Mouse (Mus musculus): Measurements from ENCODE around the gene Vbp1. TPM values are rescaled to one million over a fixed set of nuclear protein-coding genes. Genes with fewer than 3 reads are reported as not detected.
"Not testable (repeated sequence)": the region's sequence is repeated elsewhere in the genome, so short reads cannot be mapped to it uniquely, and the experiment has no call there.

Gene Vbp1
- polyA plus RNA-seq (2015; fragmentation: Nextera tagmentation; extraction: Ambion mirVana) = 305 and 344 TPM in 2 replicates

DNA sequence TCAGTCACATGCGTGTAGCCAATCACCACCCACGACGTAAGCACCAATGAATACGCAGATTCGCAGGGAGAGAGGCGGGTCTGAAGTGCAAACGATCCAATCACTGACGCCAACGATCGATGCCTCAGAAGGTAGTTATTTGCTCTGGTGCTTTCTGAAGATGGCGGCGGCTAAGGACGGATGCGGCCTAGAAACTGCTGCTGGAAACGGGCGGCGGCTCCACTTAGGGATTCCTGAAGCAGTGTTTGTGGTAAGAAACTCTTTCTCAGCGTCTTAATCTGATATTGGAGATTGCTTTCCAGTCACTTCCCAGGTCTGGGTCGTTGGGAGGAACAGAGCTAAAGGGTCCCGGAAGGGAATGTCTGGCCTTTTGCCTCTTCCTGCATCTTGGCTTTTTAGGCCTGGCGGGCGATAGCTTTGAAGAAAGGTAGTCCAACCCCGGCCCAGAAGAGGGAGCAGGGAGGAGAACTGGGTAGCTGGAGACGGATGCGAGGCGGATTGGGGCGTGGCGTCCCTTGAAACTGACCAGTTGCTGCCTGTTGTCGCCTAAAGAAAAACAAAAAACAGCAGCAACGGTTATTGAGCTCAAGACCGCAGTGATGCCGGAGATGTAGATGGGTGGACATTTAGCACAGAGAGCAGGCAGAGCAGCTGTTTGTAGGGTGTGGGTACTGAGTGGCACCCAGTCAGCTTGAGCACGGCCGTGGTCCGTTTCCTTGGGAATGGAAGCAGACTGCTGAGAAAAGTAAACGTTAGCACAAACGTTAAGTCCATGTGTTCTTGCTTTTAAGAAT lies at the start of gene Vbp1:
TSS of gene Vbp1 (plus strand) at position 121 of the 794 bp plus-strand sequence.
- Histone ChIP-seq H3K27ac (peak within 1 kb of the TSS; percentile 90), H3K9ac (replicated peaks) (peak within 1 kb of the TSS; percentile 70), H3K9me3 (no peaks in the 10 kb centered on the region), H3K27me3 (no peaks in the 10 kb centered on the region), H3K4me1 (replicated peaks) (peaks cover 9% of the 10 kb centered on the region), H3K36me3 (no peaks in the 10 kb centered on the region), H3K4me2 (replicated peaks) (peak within 1 kb of the TSS; percentile 45), H3K4me3 (replicated peaks) (peak within 1 kb of the TSS; percentile 62)
- 18% methylated on average over 37 of the region's 37 CpGs for WGBS
- ATAC-seq = peak; percentile 100

DNA sequence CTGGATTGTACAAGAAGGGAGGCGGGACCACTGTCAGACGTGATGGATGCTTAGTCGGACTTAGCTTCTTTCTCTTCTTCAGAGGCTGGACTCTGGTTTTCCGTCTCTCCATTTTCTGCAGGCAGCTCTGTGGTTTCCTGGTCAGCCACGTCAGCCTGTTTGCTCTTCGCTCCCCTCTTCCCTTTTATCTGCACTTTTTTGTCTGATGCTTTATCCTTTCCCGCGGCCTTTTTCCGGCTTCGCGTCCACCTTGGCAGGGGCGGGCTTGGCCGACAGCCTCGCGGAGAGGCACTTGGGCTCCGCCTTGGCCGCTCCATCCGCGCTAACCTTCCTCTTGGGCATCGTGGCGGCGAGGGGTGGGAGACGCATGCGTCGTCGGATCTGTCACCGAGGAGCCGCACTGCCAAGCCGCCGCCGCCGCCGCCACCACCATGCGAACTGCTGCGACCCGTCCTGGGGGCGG lies 38.9 kb upstream of the Vbp1 start:
- peak overlapping the region; percentile 38 for H3K4me3 ChIP-seq (replicated peaks)
- ATAC-seq = peak; percentile 98
- H3K27ac ChIP-seq = peak overlapping the region; percentile 71; the same call in 1 of the 2 replicates
- peak overlapping the region; percentile 47 for H3K4me2 ChIP-seq (replicated peaks)
- not testable (repeated sequence) for H3K27me3 ChIP-seq; H3K9me3 ChIP-seq; H3K4me1 ChIP-seq (replicated peaks); H3K36me3 ChIP-seq
- 21% methylated on average over 37 of the region's 37 CpGs for WGBS
- H3K9ac ChIP-seq (replicated peaks) = peak overlapping the region; percentile 52; the same call in 1 of the 2 replicates

DNA sequence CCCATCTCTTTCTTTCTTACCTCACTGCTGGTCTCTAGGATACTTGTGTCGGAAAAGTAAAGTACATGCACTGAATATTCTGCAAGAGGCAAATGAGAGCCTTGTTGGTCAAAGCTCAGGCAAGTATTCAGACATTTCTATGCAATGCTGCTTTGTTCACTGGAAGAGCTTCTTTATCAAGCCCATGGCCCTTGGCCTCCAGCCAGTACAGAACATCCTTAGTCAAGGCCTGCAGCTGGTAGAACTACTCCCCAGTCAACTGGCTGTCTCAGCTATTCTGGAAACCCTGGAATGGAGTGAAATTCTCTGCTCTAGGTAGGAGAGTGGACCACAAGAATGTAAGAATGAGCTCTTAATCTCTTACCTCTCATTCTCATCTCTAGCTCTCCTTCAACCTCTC lies 24.2 kb upstream of the Vbp1 start:
- no peak overlapping the region for H3K27ac ChIP-seq
- H3K4me3 ChIP-seq (replicated peaks) = no peak overlapping the region
- no peaks in the 10 kb centered on the region for H3K36me3 ChIP-seq
- H3K4me2 ChIP-seq (replicated peaks) = no peak overlapping the region
- H3K9ac ChIP-seq (replicated peaks) = no peak overlapping the region
- ATAC-seq = no peak
- H3K4me1 ChIP-seq (replicated peaks) = no peaks in the 10 kb centered on the region
- H3K27me3 ChIP-seq = no peaks in the 10 kb centered on the region
- no peaks in the 10 kb centered on the region for H3K9me3 ChIP-seq
- 89% methylated on average over 1 of the region's 1 CpGs for WGBS

GRCm38 (mm10) chrX:75513787-75514178 lies 316 bp upstream of the Vbp1 start:
- H3K4me1 ChIP-seq (replicated peaks) = peaks cover 9% of the 10 kb centered on the region
- no peaks in the 10 kb centered on the region for H3K36me3 ChIP-seq
- peak overlapping the region; percentile 44 for H3K4me2 ChIP-seq (replicated peaks)
- H3K27me3 ChIP-seq = no peaks in the 10 kb centered on the region
- WGBS = 41% methylated on average over 3 of the region's 3 CpGs
- no peak for ATAC-seq
- no peaks in the 10 kb centered on the region for H3K9me3 ChIP-seq
- H3K4me3 ChIP-seq (replicated peaks) = peak overlapping the region; percentile 62
- no peak overlapping the region for H3K9ac ChIP-seq (replicated peaks)
- no peak overlapping the region for H3K27ac ChIP-seq

GRCm38 (mm10) chrX:75577582-75578324 lies 63.7 kb downstream of the Vbp1 start, which contains the start of gene Rab39b:
Rab39b (minus strand) TSS chrX:75578231.
- no peaks in the 10 kb centered on the region for H3K27me3 ChIP-seq
- WGBS = 22% methylated on average over 41 of the region's 41 CpGs

GRCm38 (mm10) chrX:75578539-75578938 lies 64.4 kb downstream of the Vbp1 start:
- 81% methylated on average over 2 of the region's 2 CpGs for WGBS
- Histone ChIP-seq H3K4me2 (replicated peaks) (no peak overlapping the region), H3K4me3 (replicated peaks) (no peak overlapping the region), H3K9ac (replicated peaks) (no peak overlapping the region), H3K27me3 (no peaks in the 10 kb centered on the region), H3K4me1 (replicated peaks) (no peaks in the 10 kb centered on the region), H3K9me3 (no peaks in the 10 kb centered on the region), H3K36me3 (0 out of 2 replicates have a peak, but pooled peaks cover 3% of the 10 kb centered on the region), H3K27ac (no peak overlapping the region)
- ATAC-seq = peak; percentile 54

More at GRCm38 (mm10) chrX:75577582-75578324, 63.7 kb downstream of the Vbp1 start, which contains the start of gene Rab39b:
- Histone ChIP-seq H3K9me3 (no peaks in the 10 kb centered on the region), H3K36me3 (0 out of 2 replicates have a peak, but pooled peaks cover 3% of the 10 kb centered on the region), H3K4me1 (replicated peaks) (no peaks in the 10 kb centered on the region), H3K4me3 (replicated peaks) (peak within 1 kb of the TSS; percentile 58), H3K27ac (peak within 1 kb of the TSS; percentile 91), H3K4me2 (replicated peaks) (peak within 1 kb of the TSS; percentile 51), H3K9ac (replicated peaks) (peak within 1 kb of the TSS; percentile 82)
- peak; percentile 98 for ATAC-seq

Other genes starting within 250 kb of the Vbp1 start
- gene Fundc2, start 131.9 kb upstream of the Vbp1 start, polyA plus RNA-seq (2015; fragmentation: Nextera tagmentation; extraction: Ambion mirVana) = 34.9 and 40.0 TPM in 2 replicates
- gene F8, start 131.7 kb upstream of the Vbp1 start, polyA plus RNA-seq (2015; fragmentation: Nextera tagmentation; extraction: Ambion mirVana) = 1.5 and 2.7 TPM in 2 replicates
- gene Cmc4, start 97.7 kb upstream of the Vbp1 start, polyA plus RNA-seq (2015; fragmentation: Nextera tagmentation; extraction: Ambion mirVana) = 20.2 and 24.0 TPM in 2 replicates
- 8.4 and 8.5 TPM in 2 replicates for gene Mtcp1, start 97.7 kb upstream of the Vbp1 start, polyA plus RNA-seq (2015; fragmentation: Nextera tagmentation; extraction: Ambion mirVana)
- 59.6 and 60.4 TPM in 2 replicates for gene Brcc3, start 97.7 kb upstream of the Vbp1 start, polyA plus RNA-seq (2015; fragmentation: Nextera tagmentation; extraction: Ambion mirVana)
- 27.4 and 27.7 TPM in 2 replicates for gene Rab39b, start 63.9 kb downstream of the Vbp1 start, polyA plus RNA-seq (2015; fragmentation: Nextera tagmentation; extraction: Ambion mirVana)